In genomic region chr2:128277387-128278123, GRCm38 (mm10) we compare ENCODE assay signal across 9 mouse cellular contexts.
DNase-seq lines count a peak whose midpoint lies in the region; ATAC-seq lines count a peak whose summit lies in the region.
"Had no signal": no experiment of that assay in that cellular context is flagged by ENCODE, and none has a peak within 500 bp of the region (broad histone marks: within the 10 kb centered on the region; RNA-seq: fewer than 3 reads in every experiment).

No protein-coding gene starts in this region.

- H3K9me3 ChIP-seq in heart, embryonic 13.5 days: no peaks in the 10 kb centered on the region
- H3K9me3 ChIP-seq in heart, embryonic 15.5 days (replicated peaks): no peaks in the 10 kb centered on the region
- H3K9me3 ChIP-seq: neural tube, embryonic 13.5 days had no signal

- 62% methylated on average over 4 of the region's 4 CpGs for WGBS in heart, embryonic 13.5 days
- 67% methylated on average over 4 of the region's 4 CpGs for WGBS in heart, embryonic 15.5 days

- H3K27me3 ChIP-seq in heart, embryonic 13.5 days (replicated peaks): no peaks in the 10 kb centered on the region
- no peaks in the 10 kb centered on the region for H3K27me3 ChIP-seq in heart, embryonic 15.5 days
- H3K27me3 ChIP-seq: neural tube, embryonic 13.5 days had no signal

- no peak for ATAC-seq in heart, embryonic 13.5 days (ENCODE audit: extremely low read depth, insufficient number of reproducible peaks, low FRiP score, low TSS enrichment)
- no peak for ATAC-seq in heart, embryonic 15.5 days (replicated peaks; ENCODE audit: insufficient number of reproducible peaks, insufficient read depth, low FRiP score, low read depth)

- H3K9ac ChIP-seq in heart, embryonic 13.5 days: no peak overlapping the region
- no peak overlapping the region for H3K9ac ChIP-seq in heart, embryonic 15.5 days
- H3K9ac ChIP-seq: neural tube, embryonic 13.5 days had no signal

- H3K4me2 ChIP-seq in heart, embryonic 13.5 days: no peak overlapping the region
- H3K4me2 ChIP-seq in heart, embryonic 15.5 days: no peak overlapping the region

- peak overlapping the region; percentile 61 for H3K27ac ChIP-seq in heart, embryonic 13.5 days (replicated peaks)
- peak overlapping the region; percentile 52 for H3K27ac ChIP-seq in heart, embryonic 15.5 days
- H3K27ac ChIP-seq: neural tube, embryonic 13.5 days had no signal

- no peaks in the 10 kb centered on the region for H3K36me3 ChIP-seq in heart, embryonic 13.5 days
- no peaks in the 10 kb centered on the region for H3K36me3 ChIP-seq in heart, embryonic 15.5 days
- H3K36me3 ChIP-seq: neural tube, embryonic 13.5 days had no signal

- no peak overlapping the region for H3K4me3 ChIP-seq in heart, embryonic 13.5 days
- H3K4me3 ChIP-seq in heart, embryonic 15.5 days: no peak overlapping the region
- H3K4me3 ChIP-seq: neural tube, embryonic 13.5 days had no signal

- peaks cover 45% of the 10 kb centered on the region for H3K4me1 ChIP-seq in heart, embryonic 13.5 days
- peaks cover 35% of the 10 kb centered on the region for H3K4me1 ChIP-seq in heart, embryonic 15.5 days (replicated peaks)

- no peak for DNase-seq in heart, adult 8-10 months (ENCODE audit: low spot score)
- DNase-seq in lung, postnatal 10 days: peak; percentile 36
- no peak for DNase-seq in lung, postnatal 25 days (ENCODE audit: low spot score)
- DNase-seq in retina, embryonic 14.5 days (ENCODE audit: low spot score): peak; percentile 71
- no peak for DNase-seq in T-cell, adult 2 months (ENCODE audit: low spot score)
- DNase-seq in cerebellum, adult 11 months: no peak

Comparison
In these comparisons a context has a peak if more than half of its experiments do, and no peak if none do; other contexts are left out.
1. DNase-seq: peak in lung, postnatal 10 days (single experiment) and retina, embryonic 14.5 days (single experiment); none in heart, adult 8-10 months (single experiment), lung, postnatal 25 days (single experiment), T-cell, adult 2 months (single experiment) and cerebellum, adult 11 months (single experiment).